Mouse (Mus musculus): ENCODE data around the gene Klk1b8. TPM values are rescaled to one million over a fixed set of nuclear protein-coding genes. Genes with fewer than 3 reads are reported as not detected.
A peak's percentile ranks its signal among the peaks of the same experiment; 100 is the strongest.
"Not testable (repeated sequence)": the region's sequence is repeated elsewhere in the genome, so short reads cannot be mapped to it uniquely, and the experiment has no call there.

Gene Klk1b8
- polyA plus RNA-seq, 1 experiment from 2014 or later: 1.7 TPM

- Histone ChIP-seq H3K27me3 (replicated peaks) (no peaks in the 10 kb centered on the region), H3K4me1 (no peaks in the 10 kb centered on the region), H3K9ac (no peak overlapping the region), H3K27ac (no peak overlapping the region), H3K4me3 (replicated peaks) (no peak overlapping the region), H3K36me3 (no peaks in the 10 kb centered on the region), H3K4me2 (no peak overlapping the region), H3K9me3 (no peaks in the 10 kb centered on the region)
- WGBS: 38% methylated on average over 3 of the region's 3 CpGs
- ATAC-seq (ENCODE audit: insufficient read depth, low FRiP score, low read depth): no peak
These were observed 15.7 kb upstream of the Klk1b8 start for GRCm38 (mm10) chr7:43934747-43935146.

DNA sequence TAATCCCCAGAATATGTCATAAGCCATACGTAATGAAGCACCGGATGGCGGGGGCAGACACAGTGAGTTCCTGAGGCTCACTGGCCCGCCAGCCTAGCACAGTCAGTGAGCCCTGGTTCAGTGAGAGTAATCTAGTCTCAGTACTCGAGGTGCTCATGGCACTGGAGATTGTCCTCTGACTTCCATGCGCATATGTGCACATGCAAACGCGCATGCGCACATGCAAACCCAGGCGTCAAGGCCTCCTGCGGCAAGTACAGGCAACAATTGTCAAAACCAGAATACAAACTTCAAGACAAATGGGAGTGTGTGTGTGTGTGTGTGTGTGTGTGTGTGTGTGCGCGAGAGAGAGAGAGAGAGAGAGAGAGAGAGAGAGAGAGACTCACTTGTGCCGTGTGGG is 13.9 kb upstream of the Klk1b8 start:
- Histone ChIP-seq H3K4me3 (replicated peaks) (no peak overlapping the region), H3K27me3 (replicated peaks) (no peaks in the 10 kb centered on the region), H3K4me1 (no peaks in the 10 kb centered on the region), H3K4me2 (no peak overlapping the region), H3K36me3 (no peaks in the 10 kb centered on the region), H3K27ac (no peak overlapping the region), H3K9me3 (no peaks in the 10 kb centered on the region), H3K9ac (no peak overlapping the region)
- ATAC-seq (ENCODE audit: insufficient read depth, low FRiP score, low read depth): no peak
- WGBS: 81% methylated on average over 14 of the region's 14 CpGs

DNA sequence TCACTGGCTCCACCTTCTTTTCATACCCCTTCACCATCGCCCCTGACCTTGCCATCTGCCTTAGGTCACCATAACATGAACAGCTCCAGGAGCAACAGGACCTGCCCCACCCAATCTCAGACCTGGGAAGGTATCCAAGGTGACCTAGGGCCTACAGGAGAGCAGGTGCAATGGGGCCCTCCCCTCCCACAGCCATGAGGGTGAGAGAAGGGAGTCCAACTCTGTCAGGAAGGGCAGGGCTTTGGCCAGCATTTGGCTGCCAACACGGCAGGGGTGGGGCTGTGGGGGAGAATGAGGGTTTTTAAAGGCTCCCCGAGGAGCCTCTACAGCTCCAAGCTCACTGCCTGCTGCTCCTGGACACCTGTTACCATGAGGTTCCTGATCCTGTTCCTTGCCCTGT is 8.2 kb upstream of the Klk1b8 start:
- peak; percentile 22; the same call in 1 of the 2 replicates for ATAC-seq (ENCODE audit: insufficient read depth, low FRiP score, low read depth)
- H3K9ac ChIP-seq; H3K4me1 ChIP-seq; H3K27ac ChIP-seq; H3K27me3 ChIP-seq (replicated peaks); H3K9me3 ChIP-seq; H3K4me2 ChIP-seq; H3K36me3 ChIP-seq; H3K4me3 ChIP-seq (replicated peaks): not testable (repeated sequence)
- 65% methylated on average over 3 of the region's 3 CpGs for WGBS

- no peak overlapping the region for H3K4me3 ChIP-seq (replicated peaks)
- 71% methylated on average over 3 of the region's 3 CpGs for WGBS
- no peak overlapping the region for H3K4me2 ChIP-seq
These were observed 5.7 kb upstream of the Klk1b8 start for GRCm38 (mm10) chr7:43944727-43945264.

DNA sequence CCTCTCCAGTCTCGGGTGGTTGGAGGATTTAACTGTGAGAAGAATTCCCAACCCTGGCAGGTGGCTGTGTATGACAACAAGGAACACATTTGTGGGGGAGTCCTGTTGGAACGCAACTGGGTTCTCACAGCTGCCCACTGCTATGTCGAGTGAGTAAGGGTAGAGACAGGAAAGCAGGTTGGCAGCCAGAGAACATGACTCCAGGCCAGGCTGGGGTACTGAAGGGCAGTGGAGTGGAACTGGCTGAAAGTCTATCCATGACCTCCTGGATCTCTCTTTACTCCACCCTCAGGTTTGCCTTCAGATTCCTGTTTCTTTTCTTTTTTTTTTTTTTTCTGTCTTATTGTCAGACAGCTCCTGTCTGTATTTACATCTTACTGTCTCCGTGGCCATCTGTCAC is 2.2 kb downstream of the Klk1b8 start:
- no peak overlapping the region for H3K4me2 ChIP-seq
- ATAC-seq (ENCODE audit: insufficient read depth, low FRiP score, low read depth): no peak
- 52% methylated on average over 4 of the region's 4 CpGs for WGBS

More at GRCm38 (mm10) chr7:43944727-43945264, 5.7 kb upstream of the Klk1b8 start:
- H3K9me3 ChIP-seq: no peaks in the 10 kb centered on the region
- no peak overlapping the region for H3K27ac ChIP-seq
- no peaks in the 10 kb centered on the region for H3K36me3 ChIP-seq
- no peak for ATAC-seq (ENCODE audit: insufficient read depth, low FRiP score, low read depth)
- H3K4me1 ChIP-seq: no peaks in the 10 kb centered on the region
- no peaks in the 10 kb centered on the region for H3K27me3 ChIP-seq (replicated peaks)
- no peak overlapping the region for H3K9ac ChIP-seq

DNA sequence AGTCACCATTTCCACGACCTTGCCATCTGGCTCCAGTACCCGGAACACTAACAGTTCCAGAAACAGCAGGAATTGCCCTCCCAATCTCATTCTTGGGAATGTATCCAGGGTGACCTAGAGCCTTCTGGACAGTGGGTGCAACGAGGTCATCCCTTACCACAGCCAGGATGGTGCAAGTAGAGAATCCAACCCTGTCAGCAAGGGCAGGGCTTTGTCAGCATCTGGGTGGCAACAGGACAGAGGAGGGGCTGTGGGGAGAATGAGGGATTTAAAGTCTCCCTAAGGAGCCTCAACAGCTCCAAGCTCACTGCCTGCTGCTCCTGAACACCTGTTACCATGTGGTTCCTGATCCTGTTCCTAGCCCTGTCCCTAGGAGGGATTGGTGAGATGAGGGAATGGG is 16.0 kb downstream of the Klk1b8 start, which contains the start of gene Klk1b1:
TSS of gene Klk1b1 (plus strand) at position 301 of the 400 bp plus-strand sequence.
- H3K36me3 ChIP-seq: no peaks in the 10 kb centered on the region
- WGBS: 70% methylated on average over 3 of the region's 3 CpGs
- ATAC-seq (ENCODE audit: insufficient read depth, low FRiP score, low read depth): no peak
- no peaks in the 10 kb centered on the region for H3K9me3 ChIP-seq
- no peaks in the 10 kb centered on the region for H3K4me1 ChIP-seq
- H3K27ac ChIP-seq: no peak within 1 kb of the TSS
- H3K4me3 ChIP-seq (replicated peaks): no peak within 1 kb of the TSS
- H3K4me2 ChIP-seq: no peak within 1 kb of the TSS
- no peak within 1 kb of the TSS for H3K9ac ChIP-seq
- no peaks in the 10 kb centered on the region for H3K27me3 ChIP-seq (replicated peaks)

More for the DNA sequence above, 2.2 kb downstream of the Klk1b8 start:
- Histone ChIP-seq H3K4me1 (no peaks in the 10 kb centered on the region), H3K9ac (no peak overlapping the region), H3K27me3 (replicated peaks) (no peaks in the 10 kb centered on the region), H3K9me3 (no peaks in the 10 kb centered on the region), H3K4me3 (replicated peaks) (no peak overlapping the region), H3K36me3 (no peaks in the 10 kb centered on the region), H3K27ac (no peak overlapping the region)

DNA sequence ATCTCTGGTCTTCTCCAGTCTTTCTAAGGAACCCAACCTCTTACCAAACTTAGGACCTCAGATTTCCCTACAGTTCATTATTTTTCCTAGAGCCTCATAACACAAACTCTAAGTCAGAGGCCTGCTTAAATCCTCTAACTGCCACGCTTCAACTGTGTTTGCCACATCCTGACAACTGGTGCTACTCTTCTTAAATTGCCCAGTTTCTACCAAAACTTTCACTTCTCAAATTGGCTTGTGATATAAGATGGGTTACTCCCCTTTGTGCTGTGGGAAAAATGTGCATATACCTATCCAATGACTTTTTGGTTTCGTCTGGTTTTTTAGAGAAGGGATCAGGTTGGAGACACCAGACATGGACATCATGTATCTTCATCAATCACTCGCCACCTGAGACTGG is 16.6 kb downstream of the Klk1b8 start:
- H3K4me3 ChIP-seq (replicated peaks): no peak overlapping the region
- H3K4me2 ChIP-seq: no peak overlapping the region
- no peak overlapping the region for H3K9ac ChIP-seq
- no peaks in the 10 kb centered on the region for H3K36me3 ChIP-seq
- no peaks in the 10 kb centered on the region for H3K4me1 ChIP-seq
- WGBS: 82% methylated on average over 3 of the region's 3 CpGs
- ATAC-seq (ENCODE audit: insufficient read depth, low FRiP score, low read depth): no peak
- H3K27me3 ChIP-seq (replicated peaks): no peaks in the 10 kb centered on the region
- H3K9me3 ChIP-seq: no peaks in the 10 kb centered on the region
- H3K27ac ChIP-seq: no peak overlapping the region

DNA sequence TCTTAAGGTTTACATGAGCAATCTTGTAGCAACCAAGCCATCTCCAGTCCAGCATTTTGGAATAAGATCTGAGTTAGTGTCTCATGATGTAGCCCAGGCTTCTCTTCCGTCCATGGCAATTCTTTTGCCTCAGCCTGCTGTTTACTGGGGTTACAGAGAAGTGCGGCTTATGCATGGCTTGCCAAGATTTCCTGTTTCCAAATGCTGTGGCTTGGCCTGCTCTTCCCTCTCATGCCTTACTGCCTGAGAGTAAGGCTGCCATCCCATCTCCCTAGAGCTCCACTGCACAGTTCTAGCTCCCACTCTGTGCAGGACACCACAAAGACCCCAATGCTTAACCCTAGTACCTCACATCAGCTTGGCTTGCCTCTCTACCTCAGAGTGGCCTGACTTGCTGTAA is 17.1 kb downstream of the Klk1b8 start:
- no peak overlapping the region for H3K27ac ChIP-seq
- no peak for ATAC-seq (ENCODE audit: insufficient read depth, low FRiP score, low read depth)
- H3K27me3 ChIP-seq (replicated peaks): no peaks in the 10 kb centered on the region
- 76% methylated on average over 2 of the region's 2 CpGs for WGBS
- no peak overlapping the region for H3K9ac ChIP-seq
- H3K4me2 ChIP-seq: no peak overlapping the region
- no peaks in the 10 kb centered on the region for H3K36me3 ChIP-seq
- no peak overlapping the region for H3K4me3 ChIP-seq (replicated peaks)
- no peaks in the 10 kb centered on the region for H3K4me1 ChIP-seq
- H3K9me3 ChIP-seq: no peaks in the 10 kb centered on the region

DNA sequence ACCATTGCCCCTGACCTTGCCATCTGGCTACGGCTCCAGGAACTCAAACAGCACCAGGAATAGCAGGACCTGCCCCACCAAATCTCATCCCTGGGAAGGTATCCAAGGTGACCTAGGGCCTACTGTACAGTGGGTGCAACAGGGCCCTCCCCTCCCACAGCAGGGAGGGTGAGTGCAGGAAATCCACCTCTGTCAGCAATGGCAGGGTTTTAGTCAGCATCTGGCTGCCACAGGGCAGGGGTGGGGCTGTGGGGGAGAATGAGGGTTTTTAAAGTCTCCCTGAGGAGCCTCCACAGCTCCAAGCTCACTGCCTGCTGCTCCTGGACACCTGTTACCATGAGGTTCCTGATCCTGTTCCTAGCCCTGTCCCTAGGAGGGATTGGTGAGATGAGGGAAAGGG is 25.3 kb downstream of the Klk1b8 start, which contains the start of gene Klk1b9:
TSS of gene Klk1b9 (plus strand) at position 301 of the 400 bp plus-strand sequence.
- not testable (repeated sequence) for ATAC-seq (ENCODE audit: insufficient read depth, low FRiP score, low read depth); H3K27ac ChIP-seq; H3K4me3 ChIP-seq (replicated peaks); H3K4me2 ChIP-seq; H3K36me3 ChIP-seq; H3K9ac ChIP-seq; H3K27me3 ChIP-seq (replicated peaks); H3K4me1 ChIP-seq; H3K9me3 ChIP-seq
- 77% methylated on average over 1 of the region's 1 CpGs for WGBS

- ATAC-seq (ENCODE audit: insufficient read depth, low FRiP score, low read depth): no peak
- H3K27ac ChIP-seq: no peak overlapping the region
- no peaks in the 10 kb centered on the region for H3K36me3 ChIP-seq
- H3K4me3 ChIP-seq (replicated peaks): no peak overlapping the region
- no peaks in the 10 kb centered on the region for H3K9me3 ChIP-seq
- no peak overlapping the region for H3K9ac ChIP-seq
- no peaks in the 10 kb centered on the region for H3K4me1 ChIP-seq
- H3K4me2 ChIP-seq: no peak overlapping the region
- no peaks in the 10 kb centered on the region for H3K27me3 ChIP-seq (replicated peaks)
These were observed 35.2 kb downstream of the Klk1b8 start for GRCm38 (mm10) chr7:43985657-43986056.

DNA sequence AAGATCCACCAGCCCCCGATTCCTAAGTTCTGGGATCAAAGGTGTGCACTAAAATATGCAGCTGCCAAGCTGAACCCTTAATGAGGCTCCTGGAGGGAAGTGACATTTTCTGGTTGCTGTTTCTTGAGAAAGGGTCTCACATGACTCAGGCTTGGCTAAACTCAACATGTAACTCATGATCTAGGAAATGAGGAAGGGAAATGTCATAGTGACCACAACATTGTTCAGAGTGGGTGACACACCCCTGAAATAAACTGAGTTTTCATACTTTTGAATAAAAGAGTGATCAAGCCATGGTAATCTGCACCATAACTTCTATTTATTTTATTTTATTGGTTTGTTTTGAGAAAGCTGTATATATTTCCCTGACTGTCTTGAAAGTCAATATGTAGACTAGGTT is 44.4 kb downstream of the Klk1b8 start:
- not testable (repeated sequence) for H3K9me3 ChIP-seq; H3K4me1 ChIP-seq; H3K27me3 ChIP-seq (replicated peaks); H3K27ac ChIP-seq; H3K9ac ChIP-seq; H3K36me3 ChIP-seq; ATAC-seq (ENCODE audit: insufficient read depth, low FRiP score, low read depth); H3K4me2 ChIP-seq; H3K4me3 ChIP-seq (replicated peaks)
- WGBS: 61% methylated on average over 1 of the region's 1 CpGs

DNA sequence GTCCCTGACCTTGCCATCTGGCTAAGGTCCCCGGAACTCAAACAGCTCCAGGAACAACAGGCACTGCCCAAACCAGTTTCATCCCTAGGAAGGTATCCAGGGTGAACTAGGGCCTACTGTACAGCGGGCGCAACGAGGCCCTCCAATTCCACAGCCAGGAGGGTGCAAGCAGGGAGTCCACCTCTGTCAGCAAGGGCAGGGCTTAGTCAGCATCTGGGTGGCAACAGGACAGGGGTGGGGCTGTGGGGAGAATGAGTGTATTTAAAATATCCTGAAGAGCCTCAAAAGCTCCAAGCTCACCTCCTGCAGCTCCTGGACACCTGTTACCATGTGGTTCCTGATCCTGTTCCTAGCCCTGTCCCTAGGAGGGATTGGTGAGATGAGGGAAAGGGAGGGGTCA is 45.1 kb downstream of the Klk1b8 start, which contains the start of gene Klk1b11:
TSS of gene Klk1b11 (plus strand) at position 301 of the 400 bp plus-strand sequence.
- not testable (repeated sequence) for ATAC-seq (ENCODE audit: insufficient read depth, low FRiP score, low read depth); H3K4me2 ChIP-seq; H3K27me3 ChIP-seq (replicated peaks); H3K36me3 ChIP-seq; H3K27ac ChIP-seq; H3K4me3 ChIP-seq (replicated peaks); H3K9ac ChIP-seq; H3K9me3 ChIP-seq; H3K4me1 ChIP-seq
- 75% methylated on average over 4 of the region's 4 CpGs for WGBS
